Mouse (Mus musculus): ENCODE results near the gene Syt1. TPM values are rescaled to one million over a fixed set of nuclear protein-coding genes. Genes with fewer than 3 reads are reported as not detected.

Syt1 gene
- polyA plus RNA-seq, 1 experiment from 2014 or later: 3.6 TPM

GRCm38 (mm10) chr10:108480146-108480850, 530.5 kb downstream of the Syt1 start:
- no peak overlapping the region for H3K4me2 ChIP-seq
- no peak overlapping the region for H3K9ac ChIP-seq
- no peaks in the 10 kb centered on the region for H3K36me3 ChIP-seq
- H3K27ac ChIP-seq: no peak overlapping the region
- no peaks in the 10 kb centered on the region for H3K9me3 ChIP-seq (replicated peaks)
- WGBS: 79% methylated on average over 11 of the region's 11 CpGs
- no peaks in the 10 kb centered on the region for H3K27me3 ChIP-seq
- no peak for ATAC-seq (replicated peaks; ENCODE audit: low FRiP score)
- peaks cover 10% of the 10 kb centered on the region; the same call in 1 of the 2 replicates for H3K4me1 ChIP-seq
- no peak overlapping the region for H3K4me3 ChIP-seq (replicated peaks)

- H3K9ac ChIP-seq: no peak overlapping the region
- ATAC-seq (replicated peaks; ENCODE audit: low FRiP score): peak; percentile 57; the same call in 1 of the 2 replicates
- no peaks in the 10 kb centered on the region for H3K36me3 ChIP-seq
- no peak overlapping the region for H3K4me2 ChIP-seq
- H3K4me1 ChIP-seq: 0 out of 2 replicates have a peak, but pooled peaks cover 5% of the 10 kb centered on the region
- H3K4me3 ChIP-seq (replicated peaks): no peak overlapping the region
- no peaks in the 10 kb centered on the region for H3K27me3 ChIP-seq
- peak overlapping the region; percentile 27; the same call in 1 of the 2 replicates for H3K27ac ChIP-seq
- no peaks in the 10 kb centered on the region for H3K9me3 ChIP-seq (replicated peaks)
- WGBS: 29% methylated on average over 6 of the region's 6 CpGs
These were observed 540.3 kb downstream of the Syt1 start for GRCm38 (mm10) chr10:108470319-108470955.

GRCm38 (mm10) chr10:108466539-108466938, 544.2 kb downstream of the Syt1 start:
- Histone ChIP-seq H3K36me3 (no peaks in the 10 kb centered on the region), H3K9me3 (replicated peaks) (no peaks in the 10 kb centered on the region), H3K27ac (no peak overlapping the region), H3K27me3 (no peaks in the 10 kb centered on the region), H3K9ac (no peak overlapping the region), H3K4me3 (replicated peaks) (no peak overlapping the region), H3K4me2 (no peak overlapping the region), H3K4me1 (0 out of 2 replicates have a peak, but pooled peaks cover 5% of the 10 kb centered on the region)
- 61% methylated on average over 8 of the region's 8 CpGs for WGBS
- ATAC-seq (replicated peaks; ENCODE audit: low FRiP score): no peak

- 90% methylated on average over 2 of the region's 2 CpGs for WGBS
- Histone ChIP-seq H3K4me1 (no peaks in the 10 kb centered on the region), H3K9ac (no peak overlapping the region), H3K27me3 (no peaks in the 10 kb centered on the region), H3K4me2 (no peak overlapping the region), H3K27ac (no peak overlapping the region), H3K4me3 (replicated peaks) (no peak overlapping the region), H3K36me3 (no peaks in the 10 kb centered on the region), H3K9me3 (replicated peaks) (no peaks in the 10 kb centered on the region)
- no peak for ATAC-seq (replicated peaks; ENCODE audit: low FRiP score)
These were observed 548.9 kb downstream of the Syt1 start for GRCm38 (mm10) chr10:108461862-108462261.

GRCm38 (mm10) chr10:108457054-108457453, 553.7 kb downstream of the Syt1 start:
- 98% methylated on average over 2 of the region's 2 CpGs for WGBS
- no peak for ATAC-seq (replicated peaks; ENCODE audit: low FRiP score)
- H3K27me3 ChIP-seq: no peaks in the 10 kb centered on the region
- no peak overlapping the region for H3K27ac ChIP-seq
- no peaks in the 10 kb centered on the region for H3K9me3 ChIP-seq (replicated peaks)
- H3K36me3 ChIP-seq: no peaks in the 10 kb centered on the region
- peaks cover 15% of the 10 kb centered on the region for H3K4me1 ChIP-seq
- no peak overlapping the region for H3K9ac ChIP-seq
- H3K4me3 ChIP-seq (replicated peaks): no peak overlapping the region
- no peak overlapping the region for H3K4me2 ChIP-seq

GRCm38 (mm10) chr10:108455883-108456282, 554.9 kb downstream of the Syt1 start:
- Histone ChIP-seq H3K4me2 (no peak overlapping the region), H3K9me3 (replicated peaks) (no peaks in the 10 kb centered on the region), H3K4me1 (peaks cover 15% of the 10 kb centered on the region), H3K27ac (no peak overlapping the region), H3K4me3 (replicated peaks) (no peak overlapping the region), H3K9ac (no peak overlapping the region), H3K36me3 (no peaks in the 10 kb centered on the region), H3K27me3 (no peaks in the 10 kb centered on the region)
- no peak for ATAC-seq (replicated peaks; ENCODE audit: low FRiP score)
- WGBS: 65% methylated on average over 2 of the region's 2 CpGs

GRCm38 (mm10) chr10:108455204-108455603, 555.6 kb downstream of the Syt1 start:
- ATAC-seq (replicated peaks; ENCODE audit: low FRiP score): no peak
- peaks cover 15% of the 10 kb centered on the region for H3K4me1 ChIP-seq
- no peaks in the 10 kb centered on the region for H3K36me3 ChIP-seq
- 72% methylated on average over 10 of the region's 10 CpGs for WGBS
- H3K9me3 ChIP-seq (replicated peaks): no peaks in the 10 kb centered on the region
- H3K4me2 ChIP-seq: no peak overlapping the region
- peak overlapping the region; percentile 56 for H3K27ac ChIP-seq
- H3K4me3 ChIP-seq (replicated peaks): no peak overlapping the region
- no peak overlapping the region for H3K9ac ChIP-seq
- H3K27me3 ChIP-seq: no peaks in the 10 kb centered on the region

GRCm38 (mm10) chr10:108454691-108455117, 556.1 kb downstream of the Syt1 start:
- H3K27me3 ChIP-seq: no peaks in the 10 kb centered on the region
- ATAC-seq (replicated peaks; ENCODE audit: low FRiP score): peak; percentile 64
- H3K9ac ChIP-seq: no peak overlapping the region
- WGBS: 51% methylated on average over 11 of the region's 11 CpGs
- H3K4me1 ChIP-seq: peaks cover 15% of the 10 kb centered on the region
- H3K4me3 ChIP-seq (replicated peaks): no peak overlapping the region
- no peak overlapping the region for H3K4me2 ChIP-seq
- H3K27ac ChIP-seq: peak overlapping the region; percentile 56
- H3K9me3 ChIP-seq (replicated peaks): no peaks in the 10 kb centered on the region
- H3K36me3 ChIP-seq: no peaks in the 10 kb centered on the region

GRCm38 (mm10) chr10:108453561-108453960, 557.2 kb downstream of the Syt1 start:
- Histone ChIP-seq H3K4me1 (peaks cover 15% of the 10 kb centered on the region), H3K36me3 (no peaks in the 10 kb centered on the region), H3K9ac (no peak overlapping the region), H3K4me2 (no peak overlapping the region), H3K27me3 (no peaks in the 10 kb centered on the region), H3K27ac (0 out of 2 replicates have a peak overlapping the region, but pooled peaks have one; percentile 13), H3K9me3 (replicated peaks) (no peaks in the 10 kb centered on the region), H3K4me3 (replicated peaks) (no peak overlapping the region)
- WGBS: 61% methylated on average over 2 of the region's 2 CpGs
- 0 out of 2 replicates have a peak, but pooled peaks have one; percentile 44 for ATAC-seq (replicated peaks; ENCODE audit: low FRiP score)

- no peak overlapping the region for H3K27ac ChIP-seq
These were observed 558.4 kb downstream of the Syt1 start for GRCm38 (mm10) chr10:108452421-108452820.

GRCm38 (mm10) chr10:108451516-108451915, 559.3 kb downstream of the Syt1 start:
- H3K4me2 ChIP-seq: no peak overlapping the region
- 90% methylated on average over 8 of the region's 8 CpGs for WGBS
- no peaks in the 10 kb centered on the region for H3K36me3 ChIP-seq
- no peak overlapping the region for H3K27ac ChIP-seq
- H3K27me3 ChIP-seq: no peaks in the 10 kb centered on the region
- ATAC-seq (replicated peaks; ENCODE audit: low FRiP score): no peak
- H3K4me3 ChIP-seq (replicated peaks): no peak overlapping the region
- H3K9ac ChIP-seq: no peak overlapping the region
- H3K9me3 ChIP-seq (replicated peaks): no peaks in the 10 kb centered on the region
- peaks cover 23% of the 10 kb centered on the region for H3K4me1 ChIP-seq

More at GRCm38 (mm10) chr10:108452421-108452820, 558.4 kb downstream of the Syt1 start:
- Histone ChIP-seq H3K4me1 (peaks cover 16% of the 10 kb centered on the region), H3K36me3 (no peaks in the 10 kb centered on the region), H3K4me3 (replicated peaks) (no peak overlapping the region), H3K9me3 (replicated peaks) (no peaks in the 10 kb centered on the region), H3K4me2 (no peak overlapping the region), H3K27me3 (no peaks in the 10 kb centered on the region), H3K9ac (no peak overlapping the region)
- WGBS: 75% methylated on average over 9 of the region's 9 CpGs
- no peak; the same call in 1 of the 2 replicates for ATAC-seq (replicated peaks; ENCODE audit: low FRiP score)

GRCm38 (mm10) chr10:108450401-108450800, 560.4 kb downstream of the Syt1 start:
- no peaks in the 10 kb centered on the region for H3K36me3 ChIP-seq
- H3K4me3 ChIP-seq (replicated peaks): no peak overlapping the region
- no peaks in the 10 kb centered on the region for H3K27me3 ChIP-seq
- H3K4me2 ChIP-seq: no peak overlapping the region
- no peak overlapping the region for H3K9ac ChIP-seq
- 80% methylated on average over 4 of the region's 4 CpGs for WGBS
- peaks cover 30% of the 10 kb centered on the region for H3K4me1 ChIP-seq
- H3K9me3 ChIP-seq (replicated peaks): no peaks in the 10 kb centered on the region
- no peak for ATAC-seq (replicated peaks; ENCODE audit: low FRiP score)
- H3K27ac ChIP-seq: no peak overlapping the region
